Mouse (Mus musculus) megakaryocyte, embryonic 14.5 days (primary cell): ENCODE data around the gene Zfp280c. TPM values are rescaled to one million over a fixed set of nuclear protein-coding genes. Genes with fewer than 3 reads are reported as not detected.

ENCODE experiments used
- H3K27me3 ChIP-seq: replicated peaks from 2 replicates; pipeline ENCODE3; 2012; ENCODE audit warnings: inconsistent platforms
- H3K36me3 ChIP-seq: replicated peaks from 2 replicates; pipeline ENCODE3; 2012; ENCODE audit warnings: low read length, inconsistent platforms, mixed read lengths
- H3K4me1 ChIP-seq: 2 replicates; pipeline ENCODE4 v1.6.1; 2012; ENCODE audit warnings: inconsistent platforms
- H3K4me3 ChIP-seq: replicated peaks from 2 replicates; pipeline ENCODE3; 2012; ENCODE audit warnings: moderate library complexity, mild to moderate bottlenecking, inconsistent platforms
- H3K9me3 ChIP-seq: 2 replicates; pipeline ENCODE4 v1.6.1; 2012; ENCODE audit warnings: inconsistent platforms
- FLI1 ChIP-seq: IDR thresholded peaks from 2 replicates; pipeline ENCODE4 v1.6.1; 2012; ENCODE audit warnings: low read length, inconsistent platforms, mixed read lengths
- GATA1 ChIP-seq: IDR thresholded peaks from 3 replicates; pipeline ENCODE4 v1.6.1; 2012; ENCODE audit warnings: mixed read lengths, low read length, inconsistent platforms, borderline replicate concordance
- polyA plus RNA-seq: library from polyadenylated mRNA; stranded (reverse); fragments of >175 nt; gene quantifications from 2 replicates; pipeline ENCODE4 v1.2.3, GENCODE M21; 2012; ENCODE audit warnings: low replicate concordance; ENCODE audit not compliant: insufficient read depth

Zfp280c gene
- polyA plus RNA-seq = 0.08 TPM in 1 of 2 replicates, not detected in the other

GRCm38 (mm10) chrX:48594099-48594760 lies at the start of gene Zfp280c:
Zfp280c (minus strand) TSS chrX:48594504.
- Histone ChIP-seq H3K4me1 (0 out of 2 replicates have a peak, but pooled peaks cover 3% of the 10 kb centered on the region), H3K4me3 (peak within 1 kb of the TSS; percentile 95), H3K27me3 (peaks cover 8% of the 10 kb centered on the region), H3K9me3 (0 out of 2 replicates have a peak, but pooled peaks cover 6% of the 10 kb centered on the region), H3K36me3 (peaks cover 13% of the 10 kb centered on the region)
- TF ChIP-seq GATA1 (no peak), FLI1 (no peak)

GRCm38 (mm10) chrX:48637032-48637431 lies 42.7 kb upstream of the Zfp280c start:
- peaks cover 9% of the 10 kb centered on the region for H3K36me3 ChIP-seq
- no peaks in the 10 kb centered on the region for H3K27me3 ChIP-seq
- no peaks in the 10 kb centered on the region for H3K4me1 ChIP-seq
- no peak for TF ChIP-seq FLI1
- no peak for TF ChIP-seq GATA1
- H3K4me3 ChIP-seq = no peak overlapping the region
- no peaks in the 10 kb centered on the region for H3K9me3 ChIP-seq

- H3K4me1 ChIP-seq = peaks cover 3% of the 10 kb centered on the region; the same call in 1 of the 2 replicates
- no peaks in the 10 kb centered on the region for H3K36me3 ChIP-seq
- no peak for TF ChIP-seq GATA1
- no peak for TF ChIP-seq FLI1
Observed at GRCm38 (mm10) chrX:48624054-48624420, 29.7 kb upstream of the Zfp280c start.

GRCm38 (mm10) chrX:48623379-48624053 lies 29.2 kb upstream of the Zfp280c start, which contains the start of gene Slc25a14:
Slc25a14 (plus strand) TSS chrX:48623413.
- H3K4me3 ChIP-seq = peak within 1 kb of the TSS; percentile 93
- peaks cover 4% of the 10 kb centered on the region for H3K27me3 ChIP-seq
- TF ChIP-seq FLI1 (no peak), GATA1 (no peak)
- peaks cover 3% of the 10 kb centered on the region; the same call in 1 of the 2 replicates for H3K4me1 ChIP-seq
- H3K36me3 ChIP-seq = no peaks in the 10 kb centered on the region
- H3K9me3 ChIP-seq = peaks cover 9% of the 10 kb centered on the region

More at GRCm38 (mm10) chrX:48624054-48624420, 29.7 kb upstream of the Zfp280c start:
- H3K9me3 ChIP-seq = peaks cover 9% of the 10 kb centered on the region
- peak overlapping the region; percentile 93 for H3K4me3 ChIP-seq
- H3K27me3 ChIP-seq = peaks cover 7% of the 10 kb centered on the region

- Histone ChIP-seq H3K27me3 (peaks cover 3% of the 10 kb centered on the region), H3K4me3 (peak overlapping the region; percentile 93), H3K9me3 (peaks cover 9% of the 10 kb centered on the region), H3K36me3 (no peaks in the 10 kb centered on the region), H3K4me1 (peaks cover 3% of the 10 kb centered on the region; the same call in 1 of the 2 replicates)
- no peak for TF ChIP-seq FLI1
- TF ChIP-seq GATA1 = no peak
Observed at GRCm38 (mm10) chrX:48623049-48623378, 28.7 kb upstream of the Zfp280c start.

GRCm38 (mm10) chrX:48604872-48605271 lies 10.6 kb upstream of the Zfp280c start:
- Histone ChIP-seq H3K36me3 (no peaks in the 10 kb centered on the region), H3K27me3 (peaks cover 23% of the 10 kb centered on the region), H3K9me3 (no peaks in the 10 kb centered on the region), H3K4me3 (no peak overlapping the region), H3K4me1 (no peaks in the 10 kb centered on the region)
- no peak for TF ChIP-seq FLI1
- no peak for TF ChIP-seq GATA1

- Histone ChIP-seq H3K27me3 (peaks cover 10% of the 10 kb centered on the region), H3K9me3 (0 out of 2 replicates have a peak, but pooled peaks cover 6% of the 10 kb centered on the region), H3K4me1 (0 out of 2 replicates have a peak, but pooled peaks cover 3% of the 10 kb centered on the region), H3K4me3 (no peak overlapping the region), H3K36me3 (no peaks in the 10 kb centered on the region)
- TF ChIP-seq GATA1 = no peak
- no peak for TF ChIP-seq FLI1
Observed at GRCm38 (mm10) chrX:48596906-48597305, 2.6 kb upstream of the Zfp280c start.

GRCm38 (mm10) chrX:48596053-48596452 lies 1.7 kb upstream of the Zfp280c start:
- Histone ChIP-seq H3K4me1 (0 out of 2 replicates have a peak, but pooled peaks cover 3% of the 10 kb centered on the region), H3K4me3 (no peak overlapping the region), H3K9me3 (0 out of 2 replicates have a peak, but pooled peaks cover 6% of the 10 kb centered on the region), H3K36me3 (peaks cover 2% of the 10 kb centered on the region), H3K27me3 (peaks cover 10% of the 10 kb centered on the region)
- TF ChIP-seq FLI1 (no peak), GATA1 (no peak)

- TF ChIP-seq GATA1 (no peak), FLI1 (no peak)
- H3K4me1 ChIP-seq = 0 out of 2 replicates have a peak, but pooled peaks cover 3% of the 10 kb centered on the region
- 0 out of 2 replicates have a peak, but pooled peaks cover 6% of the 10 kb centered on the region for H3K9me3 ChIP-seq
- peaks cover 15% of the 10 kb centered on the region for H3K36me3 ChIP-seq
- H3K4me3 ChIP-seq = peak overlapping the region; percentile 95
- peaks cover 8% of the 10 kb centered on the region for H3K27me3 ChIP-seq
Observed at GRCm38 (mm10) chrX:48593721-48594098, 594 bp downstream of the Zfp280c start.

- H3K27me3 ChIP-seq = no peaks in the 10 kb centered on the region
- TF ChIP-seq GATA1 = no peak
- TF ChIP-seq FLI1 = no peak
- H3K4me3 ChIP-seq = no peak overlapping the region
- no peaks in the 10 kb centered on the region for H3K9me3 ChIP-seq
- peaks cover 35% of the 10 kb centered on the region for H3K36me3 ChIP-seq
- no peaks in the 10 kb centered on the region for H3K4me1 ChIP-seq
Observed at GRCm38 (mm10) chrX:48583332-48583731, 11.0 kb downstream of the Zfp280c start.
